Mouse (Mus musculus) heart, postnatal 10 days (tissue): ENCODE measurements around the gene Zfp689. TPM values are rescaled to one million over a fixed set of nuclear protein-coding genes. Genes with fewer than 3 reads are reported as not detected.
"Not testable (repeated sequence)": the region's sequence is repeated elsewhere in the genome, so short reads cannot be mapped to it uniquely, and the experiment has no call there.

Experiments
- DNase-seq, 2 experiments: peaks; one replicate each; pipeline ENCODE4 v3.0.0; 2021
- intact Hi-C: fragments of 180-260 bp; cut with DNase I; formaldehyde crosslinking; loops from one replicate; pipeline ENCODE4 v1.15.1; 2025
- total RNA-seq, 2 experiments: library from RNA; stranded (reverse); gene quantifications; 2 replicates each; pipeline ENCODE4 v1.2.3; 2021

The Zfp689 gene
- 1 to 10 TPM; 2.7 to 3.0 TPM for total RNA-seq

GRCm38 (mm10) chr7:127448521-127449300 is at the start of gene Zfp689:
TSS of gene Zfp689 (minus strand) at chr7:127449158.
- intact Hi-C loops: loop anchor here (2.0 kb wide), 2 partner anchors 22 to 26 kb away; partner anchors contain the start of gene Zfp688
- DNase-seq: peak; percentile 96 to 97

- intact Hi-C loops: loop anchor here (1.0 to 2.0 kb wide), 2 partner anchors 136 to 189 kb away; no protein-coding TSS in a partner anchor
- peak; percentile 54 to 64 for DNase-seq
Measured at GRCm38 (mm10) chr7:127498407-127498806, 49.4 kb upstream of the Zfp689 start.

DNA sequence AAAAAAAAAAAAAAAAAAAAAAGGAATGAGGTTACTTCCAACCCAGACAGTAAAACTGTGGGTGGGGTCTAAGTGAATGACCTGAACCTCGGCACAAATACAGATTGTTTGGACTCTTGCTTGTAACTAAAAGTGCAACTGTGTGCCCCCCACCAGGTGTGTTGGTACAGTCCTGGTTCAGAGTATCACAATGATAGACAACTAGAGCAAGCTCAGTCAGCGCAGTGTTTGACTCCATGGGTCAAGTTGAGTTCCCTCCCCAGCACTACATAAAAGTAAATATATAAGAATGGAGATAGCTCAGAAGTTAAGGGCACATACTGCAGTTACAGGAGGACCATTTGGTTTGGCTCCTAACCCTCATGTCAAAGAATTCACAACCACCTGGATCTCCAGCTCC is 48.4 kb upstream of the Zfp689 start:
- no peak for DNase-seq
- intact Hi-C loops: no loop called here

- intact Hi-C loops: no loop called here
Measured at GRCm38 (mm10) chr7:127494648-127495047, 45.7 kb upstream of the Zfp689 start.

GRCm38 (mm10) chr7:127491846-127492245 is 42.9 kb upstream of the Zfp689 start:
- no peak for DNase-seq
- intact Hi-C loops: no loop called here

More at GRCm38 (mm10) chr7:127494648-127495047, 45.7 kb upstream of the Zfp689 start:
- DNase-seq: no peak

- intact Hi-C loops: no loop called here
- DNase-seq: no peak
Measured at GRCm38 (mm10) chr7:127489982-127490381, 41.0 kb upstream of the Zfp689 start.

DNA sequence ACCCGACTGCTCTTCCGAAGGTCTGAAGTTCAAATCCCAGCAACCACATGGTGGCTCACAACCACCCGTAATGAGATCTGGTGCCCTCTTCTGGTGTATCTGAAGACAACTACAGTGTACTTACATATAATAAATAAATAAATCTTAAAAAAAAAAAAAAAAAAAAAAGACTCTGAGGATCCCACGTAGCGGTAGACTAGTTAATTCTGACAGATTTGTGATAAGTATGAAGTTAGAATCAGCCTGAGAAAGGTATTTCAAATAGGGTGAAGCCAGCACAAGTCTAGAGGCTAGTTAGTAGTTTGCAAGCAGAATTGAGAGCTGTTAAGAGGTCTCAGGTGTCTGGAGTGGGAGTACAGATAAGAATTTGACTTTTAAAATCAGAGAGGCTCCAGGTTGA is 39.4 kb upstream of the Zfp689 start:
- DNase-seq, intact Hi-C loops: not testable (repeated sequence)

GRCm38 (mm10) chr7:127485416-127485815 is 36.5 kb upstream of the Zfp689 start:
- intact Hi-C loops: no loop called here
- DNase-seq: no peak

- DNase-seq: peak in 1 of 2 experiments; percentile 25
- intact Hi-C loops: loop anchor here (2.0 kb wide), 1 partner anchor 30 kb away; the partner anchor contains the start of gene Srcap
Measured at GRCm38 (mm10) chr7:127480321-127480720, 31.4 kb upstream of the Zfp689 start.

- DNase-seq: peak; percentile 42
- intact Hi-C loops: loop anchor here (2.0 kb wide), 1 partner anchor 31 kb away; the partner anchor contains the start of gene Srcap
Measured at GRCm38 (mm10) chr7:127479318-127480225, 30.6 kb upstream of the Zfp689 start.

- intact Hi-C loops: no loop called here
Measured at GRCm38 (mm10) chr7:127478635-127479317, 29.8 kb upstream of the Zfp689 start, which contains the start of gene Fbrs. TSS of gene Fbrs (plus strand) at chr7:127479199.

GRCm38 (mm10) chr7:127477687-127478634 is 29.0 kb upstream of the Zfp689 start:
- DNase-seq: peak; percentile 99
- intact Hi-C loops: no loop called here

More at GRCm38 (mm10) chr7:127478635-127479317, 29.8 kb upstream of the Zfp689 start, which contains the start of gene Fbrs:
- DNase-seq: peak; percentile 99

- no peak for DNase-seq
- intact Hi-C loops: no loop called here
Measured at GRCm38 (mm10) chr7:127476855-127477254, 27.9 kb upstream of the Zfp689 start.

DNA sequence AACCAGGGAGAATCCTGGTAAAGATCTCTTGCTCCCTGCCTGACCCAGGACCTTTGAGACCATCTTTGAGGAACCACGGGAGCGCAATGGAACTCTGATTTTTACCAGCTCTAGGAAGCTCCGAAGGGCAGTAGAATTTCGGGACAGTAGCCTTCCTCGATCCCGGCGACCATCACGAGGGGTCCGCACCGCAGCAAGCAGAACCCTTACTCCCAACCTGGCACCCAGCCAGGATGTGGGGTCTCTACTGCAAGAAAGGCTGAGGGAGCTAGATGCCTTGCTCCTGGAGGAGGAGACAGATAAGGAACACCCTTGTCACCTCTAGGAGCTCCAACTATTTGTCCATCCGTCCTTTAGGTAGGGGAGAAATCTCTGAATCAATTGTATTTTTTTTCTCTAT is 27.4 kb upstream of the Zfp689 start:
- intact Hi-C loops: no loop called here
- DNase-seq: no peak

DNA sequence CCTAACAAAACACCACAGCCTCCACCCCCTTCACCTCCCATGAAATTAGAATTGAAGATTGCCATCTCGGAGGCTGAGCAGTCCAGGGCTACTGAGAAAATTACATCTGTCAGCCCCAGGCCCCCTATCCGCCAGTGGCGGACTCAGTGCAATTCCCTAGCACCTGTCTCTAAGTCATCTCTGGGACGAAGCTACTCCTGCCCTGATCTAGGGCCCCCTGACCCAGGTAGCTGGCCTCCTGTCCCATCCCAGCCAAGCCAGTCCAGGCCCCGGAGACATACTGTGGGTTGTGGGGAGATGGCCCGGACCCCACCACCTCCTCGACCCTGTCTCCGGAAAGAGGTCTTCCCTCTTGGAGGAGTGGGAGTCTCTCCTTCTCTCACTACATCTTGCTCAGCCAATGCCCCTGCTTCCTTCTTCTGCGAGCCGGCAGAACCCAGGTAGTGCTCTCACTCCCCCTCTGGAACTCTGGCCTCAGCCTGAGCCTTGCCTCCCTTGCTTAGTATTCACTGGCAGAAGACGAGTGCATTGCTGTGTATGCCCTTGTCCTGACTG is 26.3 kb upstream of the Zfp689 start:
- intact Hi-C loops: no loop called here
- DNase-seq: no peak

DNA sequence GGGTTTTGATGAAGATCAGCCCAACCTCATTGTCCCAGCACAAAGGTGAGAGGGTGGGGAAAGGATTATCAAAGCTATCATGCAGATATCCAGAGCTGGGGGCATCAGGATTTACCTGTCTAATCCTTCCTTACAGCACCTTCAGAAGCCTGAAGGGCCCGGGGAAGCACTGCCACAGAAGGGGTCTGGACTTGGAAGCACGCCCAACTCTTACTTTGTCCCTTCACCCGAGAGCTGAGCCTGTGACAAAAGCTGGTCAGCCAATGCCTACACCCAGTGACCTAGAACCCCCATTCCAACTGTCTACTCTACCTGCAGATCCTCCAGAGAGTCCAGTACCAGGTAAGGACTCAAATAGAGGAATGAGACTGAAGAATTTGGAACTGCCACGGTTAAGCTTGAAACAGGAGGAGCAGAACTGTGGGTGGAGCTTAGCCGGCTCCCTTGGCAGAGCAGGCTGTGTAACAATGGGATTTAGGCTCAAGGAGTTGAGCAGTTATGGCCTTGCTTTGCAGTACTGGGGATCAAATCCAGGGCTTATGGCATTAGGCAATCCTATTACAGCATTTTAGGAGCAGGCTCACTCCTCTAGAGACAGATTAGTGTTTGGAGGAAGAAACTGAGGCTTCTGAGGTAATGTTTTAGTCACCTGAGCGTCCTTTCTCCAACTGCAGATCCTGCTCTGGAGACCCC is 25.6 kb upstream of the Zfp689 start:
- intact Hi-C loops: loop anchor here (5.0 kb wide), 1 partner anchor 67 kb away; the partner anchor contains the start of gene Zfp764
- DNase-seq: no peak

DNA sequence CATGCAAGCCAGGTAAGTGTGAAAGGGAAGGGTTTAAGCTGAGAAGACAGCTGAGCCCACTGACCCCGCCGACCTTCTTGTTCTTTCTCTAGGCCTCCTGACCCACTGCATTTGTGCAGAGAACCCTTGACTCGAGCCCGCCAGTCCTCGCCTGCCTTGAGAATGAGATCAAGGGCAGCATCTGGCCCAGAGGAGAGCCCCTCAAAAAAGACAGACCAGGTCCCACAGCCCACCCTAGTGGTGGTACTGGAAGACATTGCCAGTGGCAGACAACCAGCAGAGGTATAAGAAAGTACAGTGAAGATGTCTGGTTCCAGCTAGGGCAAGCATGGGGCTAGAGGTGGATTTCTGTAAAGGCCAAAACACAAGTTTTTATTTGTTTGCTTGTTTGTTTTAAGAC is 24.7 kb upstream of the Zfp689 start:
- DNase-seq: no peak
- intact Hi-C loops: loop anchor here (5.0 kb wide), 1 partner anchor 66 kb away; the partner anchor contains the start of gene Zfp764

DNA sequence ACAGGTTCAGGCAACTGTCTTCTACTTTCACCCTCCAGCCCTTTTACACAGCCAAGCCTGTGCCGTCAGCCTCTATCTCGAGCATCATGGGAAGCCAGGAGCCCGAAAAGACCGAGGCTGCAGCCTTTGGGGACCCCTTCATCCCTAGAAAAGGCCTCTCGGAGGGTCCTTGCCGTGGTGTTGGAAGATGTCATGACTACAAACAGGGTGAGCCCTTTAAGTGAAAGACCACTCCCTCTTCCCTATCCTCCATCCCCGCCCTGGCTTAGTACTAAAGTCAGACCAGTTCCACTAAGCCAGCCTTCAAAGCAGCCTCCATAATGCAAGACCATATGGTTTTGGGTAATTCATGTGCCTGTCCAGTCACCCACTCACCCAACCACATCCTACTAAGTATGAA is 23.1 kb upstream of the Zfp689 start:
- DNase-seq: peak in 1 of 2 experiments; percentile 35
- intact Hi-C loops: loop anchor here (5.0 kb wide), 1 partner anchor 65 kb away; the partner anchor contains the start of gene Zfp764
